Mouse (Mus musculus) lung, postnatal 0 days (tissue): ENCODE measurements around the gene Golgb1. TPM values are rescaled to one million over a fixed set of nuclear protein-coding genes. Genes with fewer than 3 reads are reported as not detected.

ENCODE experiments used
- ATAC-seq: fragments of 200-750 bp; cut with Nextera tagmentation; 2 replicates; pipeline ENCODE4 v1.8.0; 2017; ENCODE audit warnings: moderate library complexity
- DNase-seq: peaks from one replicate; pipeline ENCODE4 v3.0.0-alpha.2; 2016; ENCODE audit warnings: low spot score
- H3K27ac ChIP-seq: fragments of 300-500 bp; sonication (generic); 2 replicates; pipeline ENCODE4 v1.5.1; 2014; ENCODE audit warnings: antibody characterized with exemption, mild to moderate bottlenecking, low read length, mixed read lengths
- H3K27me3 ChIP-seq: fragments of 300-500 bp; sonication (generic); replicated peaks from 2 replicates; pipeline ENCODE4 v1.6.1; 2014; ENCODE audit warnings: low read length, mixed read lengths; ENCODE audit not compliant: insufficient read depth
- H3K36me3 ChIP-seq: fragments of 300-500 bp; sonication (generic); 2 replicates; pipeline ENCODE4 v1.6.1; 2014; ENCODE audit warnings: low read length, mixed read lengths; ENCODE audit not compliant: insufficient read depth
- H3K4me1 ChIP-seq: fragments of 300-500 bp; sonication (generic); 2 replicates; pipeline ENCODE4 v1.6.1; 2014; ENCODE audit warnings: antibody characterized with exemption, low read depth, low read length, mixed read lengths; ENCODE audit not compliant: insufficient read depth
- H3K4me2 ChIP-seq: fragments of 300-500 bp; sonication (generic); replicated peaks from 2 replicates; pipeline ENCODE4 v1.6.1; 2014; ENCODE audit warnings: low read depth, mild to moderate bottlenecking, low read length, moderate library complexity, mixed read lengths
- H3K4me3 ChIP-seq: fragments of 300-500 bp; sonication (generic); 2 replicates; pipeline ENCODE4 v1.5.1; 2014; ENCODE audit warnings: low read depth, low read length
- H3K9ac ChIP-seq: fragments of 300-500 bp; sonication (generic); replicated peaks from 2 replicates; pipeline ENCODE4 v1.6.1; 2014; ENCODE audit warnings: low read depth, mild to moderate bottlenecking
- H3K9me3 ChIP-seq: fragments of 300-500 bp; sonication (generic); 2 replicates; pipeline ENCODE4 v1.6.1; 2016; ENCODE audit warnings: low read length, mixed read lengths
- CTCF ChIP-seq: IDR thresholded peaks from 2 replicates; pipeline ENCODE4 v1.5.1; 2016; ENCODE audit warnings: antibody characterized with exemption, mild to moderate bottlenecking
- EP300 ChIP-seq: IDR thresholded peaks from 2 replicates; pipeline ENCODE4 v1.6.1; 2016; ENCODE audit warnings: antibody characterized with exemption, mild to moderate bottlenecking, control low read depth
- WGBS: fragments of 180-500 bp; shearing (Covaris S2); extraction: QIAGEN DNeasy Blood & Tissue Kit; methylation state at CpG from one replicate; pipeline ENCODE4 v1.1.7; 2014; 5-methylcytosine and 5-hydroxymethylcytosine counted together
- polyA plus RNA-seq: library from polyadenylated mRNA; unstranded; fragments of >200 nt; fragmentation: Nextera tagmentation; extraction: Ambion mirVana; gene quantifications from 2 replicates; pipeline ENCODE4 v1.2.1, GENCODE M21; 2015

The Golgb1 gene
- polyA plus RNA-seq, 1 experiment from 2014 or later, result 114 TPM

DNA sequence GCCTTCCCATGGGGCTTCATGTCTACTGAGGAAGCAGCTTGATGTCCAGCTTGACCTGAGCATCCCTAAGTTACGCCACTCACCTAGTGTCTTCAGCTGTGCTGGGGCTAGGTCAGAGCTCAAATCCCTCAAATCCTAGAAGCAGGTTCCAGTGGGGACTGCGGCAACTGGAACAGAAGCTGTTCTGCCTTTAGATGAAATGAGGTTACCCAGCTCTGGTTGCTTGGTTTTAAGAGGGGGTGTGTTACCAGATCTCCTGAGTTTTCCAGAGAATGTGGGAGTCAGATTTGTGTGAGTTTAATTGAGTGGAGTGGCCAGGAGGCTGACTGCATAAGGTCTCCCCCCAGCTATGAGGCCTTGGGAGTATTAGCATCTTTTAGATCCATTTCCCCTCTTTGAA is 104.2 kb downstream of the Golgb1 start:
- Histone ChIP-seq H3K4me2 (no peak overlapping the region), H3K4me3 (no peak overlapping the region), H3K27ac (no peak overlapping the region), H3K9ac (no peak overlapping the region), H3K27me3 (no peaks in the 10 kb centered on the region), H3K4me1 (no peaks in the 10 kb centered on the region), H3K9me3 (no peaks in the 10 kb centered on the region), H3K36me3 (no peaks in the 10 kb centered on the region)
- WGBS, result 100% methylated on average over 2 of the region's 2 CpGs
- DNase-seq, result no peak
- TF ChIP-seq EP300, result no peak
- no peak for TF ChIP-seq CTCF
- ATAC-seq, result no peak

Other genes starting within 250 kb of the Golgb1 start
- gene Cd86, start 209.1 kb upstream of the Golgb1 start, polyA plus RNA-seq, result 1.9 and 2.6 TPM in 2 replicates
- gene Ildr1, start 181.2 kb upstream of the Golgb1 start, polyA plus RNA-seq, result 8.8 and 10.7 TPM in 2 replicates
- gene Slc15a2, start 90.2 kb upstream of the Golgb1 start, polyA plus RNA-seq, result 57.3 and 75.1 TPM in 2 replicates
- 11.8 and 13.1 TPM in 2 replicates for gene Iqcb1, start 46.8 kb upstream of the Golgb1 start, polyA plus RNA-seq
- 0.95 and 1.4 TPM in 2 replicates for gene Eaf2, start 137 bp upstream of the Golgb1 start, polyA plus RNA-seq
- 11.4 and 12.6 TPM in 2 replicates for gene Hcls1, start 59.8 kb downstream of the Golgb1 start, polyA plus RNA-seq
- 0.10 and 0.12 TPM in 2 replicates for gene Fbxo40, start 115.3 kb downstream of the Golgb1 start, polyA plus RNA-seq
- gene Polq, start 136.6 kb downstream of the Golgb1 start, polyA plus RNA-seq, result 0.38 and 0.58 TPM in 2 replicates